Mouse (Mus musculus) myocyte (in vitro differentiated cells): ENCODE data around the gene Brf1.

Source experiments
- CEBPB ChIP-seq: IDR thresholded peaks from 2 replicates; pipeline ENCODE4 v1.6.1; 2011; ENCODE audit warnings: mild to moderate bottlenecking, moderate library complexity; ENCODE audit not compliant: poor library complexity, insufficient read depth, severe bottlenecking
- TCF12 ChIP-seq: IDR thresholded peaks from one replicate; pipeline ENCODE4 v1.6.1; 2011; ENCODE audit warnings: mild to moderate bottlenecking, control low read depth; ENCODE audit not compliant: poor library complexity, insufficient read depth, severe bottlenecking

DNA sequence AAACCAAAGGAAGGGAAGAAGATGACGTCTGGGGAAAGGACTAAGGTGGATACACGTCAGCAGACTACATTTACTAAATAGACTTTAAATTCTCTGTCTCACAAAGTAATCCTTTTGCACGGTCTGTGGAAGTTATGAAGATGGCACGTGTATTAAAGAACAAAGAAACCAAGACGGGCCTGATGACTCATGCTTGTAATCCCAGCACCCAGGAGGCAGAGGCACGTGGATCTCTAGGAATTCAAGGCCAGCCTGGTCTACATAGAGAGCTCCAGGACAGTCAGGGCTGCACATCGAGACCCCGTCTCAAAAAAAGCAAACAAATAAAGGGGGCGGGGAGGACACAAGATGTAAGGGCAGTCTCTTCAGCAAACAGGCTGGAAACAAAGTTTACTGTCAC lies 25.8 kb downstream of the Brf1 start:
- no peak for TF ChIP-seq CEBPB
- no peak for TF ChIP-seq TCF12
